Mouse (Mus musculus): ENCODE measurements around the gene Apaf1.

Apaf1 gene

GRCm38 (mm10) chr10:91082550-91083392, at the start of gene Apaf1, which contains the start of gene Ikbip:
Gene Apaf1 (minus strand): TSS chr10:91082770.
Gene Ikbip (plus strand): TSS chr10:91082940.
- peak; percentile 100 for DNase-seq

DNA sequence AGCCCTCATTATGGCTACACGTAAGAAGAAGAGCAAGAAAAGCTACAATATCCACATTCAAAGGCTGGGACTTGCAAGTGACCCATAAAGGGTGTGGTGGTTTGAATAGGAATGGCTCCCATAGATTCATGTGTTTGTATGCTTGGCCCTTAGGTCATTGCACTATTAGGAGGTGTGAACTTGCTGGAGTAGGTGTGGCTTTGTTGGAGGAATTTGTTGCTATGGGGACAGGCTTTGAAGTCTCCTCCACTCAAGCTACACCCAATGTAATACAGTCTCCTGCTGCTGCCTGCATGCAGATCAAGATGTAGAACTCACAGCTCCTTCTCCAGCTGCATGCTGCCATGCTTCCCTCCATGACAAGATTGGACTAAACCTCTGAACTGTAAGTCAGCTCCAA, 49.0 kb upstream of the Apaf1 start:
- DNase-seq, result no peak

DNA sequence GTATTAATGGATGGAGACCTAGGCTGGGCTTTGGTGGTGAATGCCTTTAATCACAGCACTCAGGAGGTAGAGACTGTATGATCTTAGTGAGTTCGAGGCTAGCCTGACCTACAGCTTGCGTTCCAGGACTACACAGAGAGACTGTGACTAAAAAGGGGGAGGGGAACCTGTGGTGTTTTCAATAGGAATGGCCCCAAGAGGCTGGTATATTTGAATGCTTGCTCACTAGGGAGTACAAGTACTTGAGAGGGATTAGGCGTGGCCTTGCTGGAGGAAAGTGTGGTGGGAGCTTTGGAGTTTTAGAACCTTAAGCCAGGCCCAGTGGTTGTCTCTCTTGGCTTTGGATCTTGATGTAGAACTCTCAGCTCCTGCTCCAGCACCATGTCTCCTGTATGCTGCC, 48.2 kb upstream of the Apaf1 start:
- DNase-seq, result no peak

DNA sequence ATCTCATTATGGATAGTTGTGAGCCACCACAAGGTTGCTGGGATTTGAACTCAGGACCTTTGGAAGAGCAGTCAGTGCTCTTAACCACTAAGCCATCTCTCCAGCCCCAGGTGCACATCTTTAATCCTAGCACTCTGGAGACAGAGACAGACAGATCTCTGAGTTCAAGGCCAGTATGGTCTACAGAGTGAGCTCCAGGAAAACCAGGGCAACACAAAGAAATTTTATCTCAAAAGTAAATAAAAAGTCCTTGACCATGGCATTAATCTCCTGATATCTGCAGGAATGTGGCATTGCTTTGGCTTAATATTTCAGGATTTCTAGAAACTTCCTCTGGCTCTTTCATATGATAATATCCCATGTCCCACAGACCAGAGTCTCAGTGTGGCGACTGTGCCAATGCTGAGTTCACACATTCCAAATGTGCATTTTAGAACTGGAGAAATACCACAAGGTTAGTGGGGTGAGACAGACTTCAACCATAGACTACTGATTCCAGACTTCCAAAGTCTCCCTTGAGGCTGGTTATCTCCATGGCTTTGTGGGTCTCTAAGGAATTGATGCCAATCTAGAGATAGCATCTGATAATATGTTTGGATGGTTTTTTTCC, 46.1 kb upstream of the Apaf1 start:
- no peak for DNase-seq

DNA sequence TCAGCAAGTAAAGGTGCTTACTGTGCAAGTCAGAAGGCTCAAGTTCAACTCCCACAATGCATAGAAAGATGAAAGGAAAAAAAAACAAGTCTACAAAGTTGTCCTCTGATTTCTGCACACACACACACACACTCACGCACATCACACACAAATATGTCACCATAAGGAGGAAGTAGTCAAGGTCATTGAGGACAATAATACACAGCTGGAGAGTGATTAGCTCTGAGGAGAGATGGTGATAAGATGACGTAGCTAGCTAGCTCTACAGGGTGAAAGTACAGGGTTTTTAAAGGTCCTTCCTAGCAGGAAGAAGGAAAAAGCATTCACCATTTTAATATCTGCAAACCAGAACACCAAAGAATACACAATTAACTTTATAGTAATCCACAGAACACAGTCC, 44.8 kb upstream of the Apaf1 start:
- no peak for DNase-seq

GRCm38 (mm10) chr10:91126618-91127355, 44.2 kb upstream of the Apaf1 start:
- no peak for DNase-seq

- peak; percentile 97 for DNase-seq
These were observed 41.6 kb upstream of the Apaf1 start, which contains the start of gene Slc25a3 for GRCm38 (mm10) chr10:91123828-91124822. Gene Slc25a3 (minus strand): TSS chr10:91124059.

DNA sequence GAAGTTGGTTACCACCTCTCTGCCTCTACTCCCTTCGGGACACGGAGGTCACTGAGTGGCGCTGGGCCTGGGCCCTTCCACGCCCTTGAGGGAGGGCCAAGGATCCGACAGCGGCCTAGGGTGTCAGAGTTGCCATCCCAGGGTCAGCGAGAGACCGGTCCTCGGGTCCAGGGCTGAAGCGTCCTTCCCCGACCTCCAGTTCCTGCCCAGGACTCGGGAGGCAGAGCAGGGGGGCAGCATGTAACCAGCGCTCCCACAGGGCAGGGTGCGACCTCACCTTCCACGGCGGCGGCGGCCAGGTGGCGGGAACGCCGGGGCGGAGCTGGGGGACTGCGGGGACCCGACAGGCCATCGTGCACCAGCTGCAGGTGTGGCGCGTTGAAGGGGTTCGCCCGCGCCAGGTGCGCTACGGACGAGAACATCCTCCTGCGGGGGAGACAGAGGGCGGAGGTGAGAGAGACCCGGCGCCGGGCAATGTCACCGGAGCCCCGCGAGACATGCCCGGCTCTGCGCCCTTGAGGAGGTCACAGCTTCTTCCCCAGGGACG, 40.8 kb upstream of the Apaf1 start:
- no peak for DNase-seq

DNA sequence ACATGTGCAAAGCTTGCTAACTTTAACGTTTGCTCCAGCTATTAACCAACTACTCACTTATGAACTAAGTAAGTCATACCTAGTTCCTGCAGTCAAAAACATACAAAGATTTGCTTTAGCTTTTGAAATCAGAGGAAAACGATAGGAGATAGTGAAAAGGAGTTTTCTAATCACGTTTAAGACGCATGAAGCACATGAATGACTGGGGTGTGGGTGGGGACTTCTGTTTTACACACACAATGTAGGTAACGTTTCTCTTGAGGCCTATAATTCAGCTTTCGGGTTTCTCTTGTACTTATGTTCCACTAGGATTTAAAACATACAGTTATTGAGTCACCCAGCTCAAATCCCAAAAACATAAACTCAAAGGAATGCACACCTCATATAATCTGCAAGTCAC, 40.1 kb upstream of the Apaf1 start:
- DNase-seq, result no peak

DNA sequence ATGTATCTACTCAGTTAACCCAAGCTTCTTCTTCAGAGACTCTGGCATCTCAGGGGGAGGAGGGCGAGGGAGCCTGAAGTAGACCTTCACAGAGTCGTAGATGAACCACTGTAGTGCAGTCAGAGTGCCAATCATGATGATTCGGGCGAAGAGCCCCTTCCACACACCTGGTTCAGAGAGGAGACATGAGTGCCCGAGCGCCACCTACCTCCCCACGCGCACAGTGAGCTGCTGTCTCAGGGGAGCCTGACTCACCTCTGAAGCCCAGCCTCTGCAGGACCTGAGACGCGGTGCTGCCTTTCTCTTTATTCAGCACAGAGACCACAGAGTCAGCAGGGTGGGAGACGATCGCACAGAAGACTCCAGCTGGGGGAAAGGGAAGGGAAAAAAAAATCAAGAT, 34.4 kb upstream of the Apaf1 start:
- no peak for DNase-seq

- no peak for DNase-seq
These were observed 27.3 kb upstream of the Apaf1 start for GRCm38 (mm10) chr10:91109841-91110240.

DNA sequence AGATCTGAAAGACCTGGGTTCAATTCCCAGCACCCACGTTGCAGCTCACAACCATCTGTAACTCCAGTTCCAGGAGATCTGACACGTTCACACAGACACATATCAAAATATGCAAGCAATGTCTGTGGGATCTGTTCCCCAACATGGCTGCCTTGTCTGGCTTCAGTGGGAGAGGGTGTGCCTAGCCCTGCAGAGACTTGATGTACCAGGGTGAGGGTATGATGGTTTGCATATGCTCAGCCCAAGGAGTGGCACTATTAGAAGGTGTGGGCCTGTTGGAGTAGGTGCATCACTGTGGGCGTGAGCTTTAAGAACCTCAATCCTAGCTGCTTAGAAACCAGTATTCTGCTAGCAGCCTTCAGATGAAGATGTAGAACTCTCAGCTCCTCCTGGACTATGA, 23.4 kb upstream of the Apaf1 start:
- no peak for DNase-seq

GRCm38 (mm10) chr10:91102799-91103590, 20.4 kb upstream of the Apaf1 start:
- no peak for DNase-seq

GRCm38 (mm10) chr10:91101936-91102335, 19.4 kb upstream of the Apaf1 start:
- DNase-seq, result no peak

- no peak for DNase-seq
These were observed 17.5 kb upstream of the Apaf1 start for GRCm38 (mm10) chr10:91100101-91100500.

- DNase-seq, result no peak
These were observed 15.5 kb upstream of the Apaf1 start for GRCm38 (mm10) chr10:91098056-91098455.

DNA sequence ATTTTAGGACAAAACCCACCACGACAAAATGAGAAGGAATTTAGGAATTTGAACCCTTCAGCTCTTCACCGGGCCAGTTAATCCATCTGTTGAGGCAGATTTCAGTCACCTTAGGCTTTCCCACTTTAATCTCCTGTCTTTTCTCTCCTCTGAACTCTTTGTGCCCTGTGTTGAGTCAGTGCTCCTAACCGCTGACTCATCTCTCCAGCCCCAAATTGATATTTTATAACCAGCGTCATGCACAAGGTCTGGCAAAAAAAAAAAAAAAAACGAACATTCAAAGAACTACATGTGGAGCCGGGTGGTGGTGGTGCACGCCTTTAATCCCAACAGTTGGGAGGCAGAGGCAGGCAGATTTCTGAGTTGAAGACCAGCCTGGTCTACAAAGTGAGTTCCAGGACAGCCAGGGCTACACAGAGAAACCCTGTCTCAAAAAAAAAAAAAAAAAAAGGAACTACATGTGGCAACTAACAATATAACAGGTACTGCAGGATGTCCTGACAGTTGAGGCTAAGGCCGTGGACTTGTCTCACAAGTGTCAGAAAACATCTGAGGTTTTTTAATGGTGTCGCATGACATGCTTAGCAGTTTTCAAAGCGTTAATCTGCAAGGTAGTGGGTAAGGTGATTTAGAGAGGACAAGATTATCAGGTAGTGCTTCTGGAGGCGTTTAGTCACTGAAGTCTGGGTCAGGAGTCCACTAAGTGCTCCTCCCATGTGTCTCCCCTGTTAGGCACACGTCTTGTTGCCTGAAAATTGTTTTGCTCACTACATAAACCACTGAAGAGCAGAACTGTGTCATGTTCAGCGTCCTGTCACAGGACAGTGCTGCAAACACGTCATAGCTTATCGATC, 11.9 kb upstream of the Apaf1 start:
- no peak for DNase-seq

GRCm38 (mm10) chr10:91092812-91093211, 10.2 kb upstream of the Apaf1 start:
- no peak for DNase-seq

GRCm38 (mm10) chr10:91083393-91083927, 890 bp upstream of the Apaf1 start:
- peak; percentile 17 for DNase-seq

GRCm38 (mm10) chr10:91081959-91082507, 537 bp downstream of the Apaf1 start:
- DNase-seq, result no peak
